Mouse (Mus musculus) yolk sac, embryonic 10.5 days (tissue): ENCODE measurements around the gene Phpt1.

Experiments used
- DNase-seq: peaks from one replicate; pipeline ENCODE4 v3.0.0-alpha.2; 2017; ENCODE audit warnings: low spot score

The Phpt1 gene

DNA sequence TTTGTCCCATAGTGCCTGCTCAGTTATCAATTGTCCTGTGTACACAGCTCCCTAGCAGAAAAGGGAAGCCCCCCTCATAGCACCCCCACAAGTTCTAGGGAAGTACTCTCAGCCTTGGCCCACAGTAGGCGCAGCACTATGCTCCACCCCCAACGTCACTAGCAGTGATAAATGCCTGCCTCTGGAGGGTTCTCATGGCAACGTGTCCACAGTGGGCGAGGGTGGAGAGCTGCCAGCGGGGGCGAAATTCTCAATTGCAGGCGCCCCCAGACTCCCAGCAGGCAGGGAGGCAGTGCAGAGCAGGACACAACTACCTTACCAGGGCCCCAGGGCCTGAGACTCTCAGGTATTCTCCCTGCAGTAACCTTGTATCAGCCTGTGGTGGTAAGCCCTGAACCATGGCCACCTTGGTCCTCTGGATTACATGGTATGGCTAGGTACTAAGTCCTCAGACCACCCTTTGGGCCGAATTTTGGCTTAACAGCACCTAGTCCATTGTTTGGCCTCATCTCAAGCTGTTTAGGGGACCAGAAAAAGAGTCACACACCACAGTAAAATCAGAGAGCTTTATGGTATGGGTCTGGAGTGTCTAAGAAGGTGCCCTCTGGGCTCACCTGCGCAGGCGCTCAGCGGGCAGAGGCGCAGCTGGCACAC is 7.6 kb upstream of the Phpt1 start:
- no peak for DNase-seq

DNA sequence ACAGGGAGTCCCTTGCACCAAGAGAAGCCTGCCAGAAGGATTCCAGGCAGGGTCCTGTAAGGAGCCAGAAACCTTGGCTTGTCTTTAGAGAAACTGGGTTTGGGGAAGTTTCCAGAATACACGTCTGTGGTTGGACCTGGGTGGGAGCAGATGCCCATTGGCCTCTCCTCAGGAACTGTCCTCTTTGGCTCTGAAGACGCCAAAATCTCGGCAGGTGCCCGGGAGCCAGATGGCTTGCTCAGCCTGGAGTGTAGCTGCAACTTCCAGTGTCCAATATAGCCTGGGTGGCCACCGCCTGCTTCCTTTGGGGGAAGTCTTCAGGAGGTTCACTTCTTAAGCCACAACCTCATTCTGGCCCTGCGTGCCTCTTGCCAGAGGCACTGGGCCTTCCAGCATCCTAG is 6.9 kb upstream of the Phpt1 start:
- no peak for DNase-seq

DNA sequence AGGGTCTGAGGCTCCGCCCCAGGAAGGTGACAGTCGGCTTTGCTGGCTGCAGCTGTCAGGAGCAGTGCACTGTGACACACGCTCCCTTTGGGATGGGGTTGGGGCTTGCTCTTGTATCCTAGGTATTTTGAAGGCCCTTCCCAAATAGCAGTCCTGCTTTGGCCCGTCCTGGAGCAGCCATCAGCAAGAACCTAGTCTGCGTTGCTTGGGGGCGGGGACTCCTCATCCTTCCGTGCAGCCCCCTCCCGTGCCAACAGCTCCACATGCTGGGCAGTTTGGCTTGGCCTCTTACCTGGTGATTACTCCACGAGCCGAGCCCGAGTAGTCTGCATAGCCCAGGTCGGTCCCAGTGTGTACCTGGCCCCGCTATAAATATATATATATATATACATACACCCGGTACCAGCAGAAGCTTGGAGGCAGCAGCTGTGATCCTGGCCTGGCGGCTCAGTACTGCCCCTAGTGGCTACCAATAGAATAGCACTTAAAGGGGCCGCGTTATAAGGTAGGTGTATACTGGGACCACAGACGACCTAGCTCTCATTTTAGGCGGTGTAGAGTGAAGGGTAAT is 6.4 kb upstream of the Phpt1 start, which contains the start of gene Ajm1:
Gene Ajm1, minus strand, starts transcription at position 464 of the 571 bp plus-strand sequence.
- peak; percentile 69 for DNase-seq

DNA sequence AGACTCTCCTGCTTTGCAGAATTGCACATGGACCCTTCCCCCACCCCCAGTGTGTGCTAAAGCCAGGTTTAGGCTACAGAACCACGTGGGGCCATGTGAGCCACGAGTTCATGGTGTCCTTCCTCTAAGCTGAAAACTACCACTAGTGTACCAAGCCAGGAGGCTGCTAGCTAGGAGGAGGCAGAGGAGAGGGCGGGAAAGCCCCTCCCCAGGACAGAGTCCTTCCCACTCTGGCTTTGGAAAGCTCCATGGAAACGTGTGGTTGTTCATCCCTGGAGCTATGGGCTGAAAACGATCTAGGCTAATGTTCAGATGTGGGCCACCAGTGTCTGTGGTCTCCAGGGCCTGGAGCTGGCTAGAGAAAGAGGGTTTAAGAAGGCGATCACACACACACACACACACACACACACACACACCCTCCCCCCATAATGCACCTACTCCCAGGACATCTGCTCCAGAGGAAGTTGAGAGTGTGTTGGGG is 5.6 kb upstream of the Phpt1 start:
- DNase-seq = no peak

DNA sequence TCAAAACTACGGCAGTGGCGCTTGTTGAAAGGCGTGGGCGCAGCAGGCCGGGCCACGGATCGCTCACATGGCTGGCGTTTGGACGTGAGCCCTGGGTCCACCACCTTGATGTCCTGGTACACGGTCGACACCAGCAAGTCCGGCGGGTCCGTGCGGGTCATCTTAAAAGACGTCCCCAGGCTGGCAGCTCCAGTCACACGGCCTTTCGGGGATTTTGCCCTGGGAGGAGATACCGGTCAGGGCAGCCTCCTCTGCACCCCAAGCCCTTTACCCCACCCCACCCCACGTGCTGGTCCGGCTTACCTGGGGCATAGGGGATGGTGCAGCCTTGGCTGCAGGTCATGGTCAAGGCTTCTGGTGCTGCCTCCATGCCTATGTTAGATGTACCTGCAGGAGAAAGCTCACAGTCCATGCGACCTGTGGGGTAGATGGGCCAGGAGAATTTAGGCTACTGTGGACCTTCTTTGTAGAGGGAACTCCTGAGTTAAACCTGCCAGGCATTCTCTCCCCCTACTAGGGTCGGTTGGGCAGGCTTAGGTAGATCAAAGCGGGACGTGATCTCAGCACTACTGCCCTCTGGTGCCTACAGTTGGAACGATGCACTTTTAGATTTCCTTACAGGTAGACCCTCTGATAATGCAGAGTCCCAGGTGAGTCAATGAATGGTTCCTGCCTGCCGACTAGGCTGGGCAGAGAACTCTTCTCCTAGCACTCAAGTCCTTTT is 4.9 kb upstream of the Phpt1 start:
- DNase-seq = no peak

DNA sequence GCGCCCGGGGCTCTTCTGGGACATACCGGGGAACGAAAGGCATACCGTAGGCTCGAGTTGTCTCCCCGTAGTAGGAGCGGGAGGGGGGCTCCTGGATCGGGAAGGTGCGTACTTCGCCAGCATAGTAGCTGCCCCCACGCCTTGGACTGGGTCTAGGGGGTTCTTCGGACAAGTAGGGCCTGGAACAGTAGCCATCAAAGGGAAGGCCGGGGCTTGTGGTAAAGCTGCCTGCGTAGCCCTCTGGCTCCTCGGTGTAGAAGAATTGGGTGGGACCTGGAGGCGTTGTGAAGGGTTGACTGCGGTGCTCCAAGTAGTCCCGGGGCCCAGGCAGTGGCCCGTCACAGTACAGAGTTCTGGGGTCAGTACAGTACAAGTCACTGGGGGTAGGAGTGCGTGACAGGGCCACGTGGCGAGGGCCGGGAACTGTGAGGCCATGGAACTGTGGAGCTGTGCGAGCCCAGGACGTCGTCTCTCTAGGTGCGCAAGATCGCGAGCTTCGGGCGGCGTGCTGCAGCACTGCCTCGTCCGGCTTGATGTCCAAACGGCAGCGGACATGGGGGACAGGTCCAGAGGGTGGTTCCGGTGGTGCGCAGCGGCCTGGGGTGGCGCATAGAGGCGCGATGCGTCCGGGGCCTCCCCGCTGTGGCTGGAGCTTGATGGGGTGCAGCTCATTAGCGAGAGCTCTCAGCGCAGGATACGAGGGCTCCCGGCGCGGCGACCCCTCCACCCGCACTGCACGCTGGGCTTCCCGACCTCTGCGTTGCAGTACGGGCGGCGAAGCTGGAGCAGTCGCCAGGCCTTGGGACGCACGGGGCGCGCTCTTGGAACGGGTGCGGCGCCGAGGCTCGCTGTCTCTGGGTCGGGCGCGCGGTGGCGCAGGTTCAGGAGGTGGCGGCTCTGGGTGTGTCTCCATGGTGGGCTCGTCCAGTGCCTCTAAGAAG is 4.0 kb upstream of the Phpt1 start:
- DNase-seq = no peak

DNA sequence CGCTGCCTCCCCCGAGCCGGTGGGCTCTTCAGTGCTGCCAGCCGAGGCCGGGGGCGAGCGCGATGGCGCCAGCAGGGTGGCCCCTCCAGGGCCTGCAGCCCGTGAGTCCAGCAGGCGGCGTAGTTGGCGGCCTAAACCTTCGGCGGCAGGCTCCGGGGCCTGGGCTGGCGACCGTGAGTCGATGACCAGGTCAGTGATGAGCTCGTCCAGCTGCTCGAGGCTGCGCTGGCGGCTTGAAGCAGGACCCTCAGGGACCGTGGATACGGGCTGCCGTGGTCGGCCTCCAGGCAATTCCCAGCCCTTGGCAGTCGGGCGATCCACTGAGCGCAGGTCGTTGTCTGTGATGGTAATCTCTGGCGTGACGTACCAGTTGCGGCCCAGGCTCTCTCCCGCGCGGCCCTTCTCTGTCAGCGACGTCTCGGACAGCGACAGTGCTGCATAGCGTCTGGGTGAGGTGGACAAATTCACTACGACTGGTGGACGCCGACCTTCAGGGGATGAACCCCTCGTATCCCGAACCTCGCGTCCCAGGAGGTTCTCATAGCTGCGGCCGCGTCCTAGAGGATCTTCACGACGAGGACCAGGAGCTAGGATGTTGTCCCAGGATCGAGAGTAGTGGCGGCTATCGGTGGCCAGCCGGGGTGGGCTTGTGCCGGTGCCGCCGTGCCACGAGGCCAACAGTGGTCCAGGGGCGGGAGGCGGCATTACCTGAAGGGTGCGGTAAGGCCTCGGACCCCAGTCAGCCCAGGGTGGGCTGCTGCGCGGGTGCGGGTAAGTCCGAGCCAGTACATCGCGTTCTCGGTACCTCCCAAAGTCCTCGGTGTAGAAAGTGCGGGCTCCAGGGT is 3.1 kb upstream of the Phpt1 start:
- DNase-seq = no peak

DNA sequence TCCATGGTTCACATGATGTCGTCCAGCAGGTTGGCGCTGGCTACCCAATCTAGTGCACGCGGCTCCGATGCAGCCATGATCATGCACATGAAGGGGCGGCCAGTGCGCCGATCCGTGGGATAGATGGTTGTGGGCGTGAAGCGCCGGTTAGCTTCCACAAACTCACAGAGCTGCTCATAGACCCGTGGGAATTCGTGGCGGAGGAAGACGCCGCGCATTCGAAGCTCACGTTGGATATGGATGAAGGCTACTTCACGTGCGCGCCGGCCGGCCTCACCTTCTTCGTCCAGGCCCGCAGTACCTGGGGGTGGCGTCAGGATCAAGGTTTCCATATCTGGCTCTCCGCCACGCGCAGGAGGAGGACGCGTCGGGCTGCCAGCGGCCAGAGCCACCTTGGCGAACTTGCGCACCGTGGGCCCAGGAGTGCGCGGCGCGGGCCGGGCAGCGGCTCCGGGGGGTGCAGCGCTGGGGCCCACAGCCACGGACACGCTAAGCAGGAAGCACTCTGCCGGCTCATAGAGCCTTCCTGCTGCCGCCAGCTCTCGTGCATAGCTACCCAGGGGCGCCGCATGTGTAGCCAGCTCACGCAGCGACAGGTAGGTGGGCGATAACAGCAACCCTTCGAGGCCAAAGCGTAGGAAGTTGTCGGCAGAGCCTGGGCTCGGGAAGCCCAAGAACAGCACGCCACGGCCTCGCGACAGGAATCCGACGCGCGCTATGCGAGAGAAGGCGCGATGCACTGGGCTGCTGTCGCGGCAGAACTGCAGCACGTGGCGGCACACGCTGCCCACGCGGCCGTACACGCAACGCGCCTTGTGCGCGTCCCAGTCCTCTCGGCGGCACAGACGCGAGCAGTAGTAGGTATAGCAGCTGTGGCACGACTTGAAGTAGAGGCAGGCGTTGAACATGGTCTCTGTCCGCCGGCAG is 2.2 kb upstream of the Phpt1 start:
- no peak for DNase-seq

DNA sequence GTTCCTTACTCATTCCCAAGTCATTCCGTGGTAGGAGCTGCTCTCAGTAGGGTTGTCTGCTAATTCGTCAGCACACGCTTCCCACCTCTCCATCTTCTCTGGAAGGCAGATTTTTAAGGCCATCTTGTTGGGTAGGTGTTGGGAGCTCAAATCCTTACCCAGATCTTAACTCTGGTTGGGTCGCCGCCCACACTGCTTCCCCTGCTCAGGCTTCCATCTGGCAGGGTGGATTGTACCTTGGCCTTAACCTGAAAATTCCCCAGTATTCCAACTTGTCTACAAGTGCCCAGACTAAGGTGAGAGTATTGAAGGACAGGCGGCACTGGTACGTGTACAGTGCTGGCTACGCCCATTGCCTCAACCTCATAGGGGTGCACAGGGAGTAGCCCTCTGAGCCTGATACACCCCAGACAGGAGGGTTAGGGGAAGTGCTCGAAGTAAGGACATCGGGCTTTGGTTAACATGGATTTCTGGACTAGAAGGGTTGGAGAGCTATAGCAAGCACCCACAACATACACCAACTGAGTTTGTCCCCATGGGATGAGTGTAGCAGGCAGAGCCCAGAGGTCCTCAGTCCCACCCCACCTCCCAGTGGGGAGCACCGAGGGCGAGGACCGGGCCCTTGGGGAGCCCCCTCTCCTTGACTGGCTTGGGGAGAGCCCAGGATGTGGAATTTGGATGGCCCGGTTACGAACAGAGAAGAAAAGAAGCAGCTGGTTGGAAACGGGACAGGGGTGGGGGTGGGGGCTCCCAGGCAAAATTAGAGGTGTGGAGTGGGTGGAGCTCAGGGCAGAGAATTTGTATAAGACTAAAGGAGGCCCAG is 1.2 kb upstream of the Phpt1 start:
- DNase-seq = no peak

DNA sequence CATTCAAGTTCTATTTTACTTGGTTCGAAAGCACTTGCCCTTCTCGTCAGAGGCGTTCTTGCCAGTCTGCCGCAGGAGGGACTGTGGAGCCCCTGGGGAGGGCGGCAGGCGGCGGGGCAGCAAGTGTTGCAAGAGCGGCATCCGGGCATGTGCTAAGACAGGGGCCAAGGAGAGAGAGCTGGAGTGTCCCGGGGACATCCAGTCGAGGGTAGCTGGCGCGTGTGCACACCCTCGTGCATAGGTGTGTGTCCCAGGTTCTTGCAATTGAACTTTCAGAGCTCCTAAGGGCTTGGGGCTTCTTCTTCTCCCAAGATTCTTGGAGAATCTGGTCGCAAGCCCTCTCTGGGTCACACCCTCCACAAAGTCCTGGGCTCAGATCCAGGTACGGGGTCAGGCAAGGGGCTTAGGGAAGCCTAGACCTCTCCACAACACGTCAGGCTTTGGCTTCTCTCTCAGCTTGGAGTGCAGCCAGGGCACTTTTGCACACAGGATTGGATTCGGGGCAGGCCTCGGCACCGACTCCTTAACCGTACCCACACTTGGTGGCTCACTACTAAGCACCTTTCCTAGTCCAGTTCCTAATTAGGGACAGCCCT is 506 bp upstream of the Phpt1 start:
- no peak for DNase-seq

DNA sequence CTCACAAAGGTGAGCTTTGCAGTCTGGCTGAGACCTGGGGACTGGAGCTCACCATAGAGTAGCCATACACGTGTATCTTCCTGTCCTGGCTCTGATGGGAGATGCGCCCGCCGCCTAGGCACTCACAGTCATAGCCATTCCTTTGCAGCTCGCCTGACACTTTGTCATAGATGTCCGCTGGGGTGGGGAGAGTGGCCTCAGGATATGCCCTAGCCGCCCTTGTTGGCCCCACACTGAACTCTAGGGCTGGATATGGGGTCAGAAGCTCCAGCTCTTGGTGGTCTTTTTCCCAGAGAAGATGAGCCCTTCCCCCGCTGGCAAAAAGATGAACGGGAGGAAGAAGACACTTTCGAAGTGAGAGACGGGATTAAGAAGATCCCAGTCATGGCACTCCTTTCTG is 888 bp downstream of the Phpt1 start:
- no peak for DNase-seq

DNA sequence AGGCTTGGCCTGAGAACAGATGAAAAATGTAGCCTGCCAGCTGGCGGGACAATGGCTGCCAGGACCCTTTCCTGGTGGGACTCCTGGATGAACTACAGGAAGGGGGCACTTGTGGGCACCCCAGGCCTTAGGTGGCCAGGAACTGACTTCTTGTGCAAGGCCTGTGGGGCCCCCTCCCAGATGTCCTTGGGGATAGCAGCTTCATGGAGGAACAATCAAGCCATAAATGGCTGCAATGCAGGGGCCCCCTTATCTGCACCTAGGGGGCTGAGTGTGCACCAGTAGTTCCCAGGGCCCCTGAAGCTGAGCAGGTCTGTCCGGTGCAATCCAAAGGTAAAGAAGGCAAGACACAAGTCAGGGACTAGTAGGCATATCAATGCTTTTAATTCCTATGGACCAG is 2.0 kb downstream of the Phpt1 start:
- DNase-seq = no peak

DNA sequence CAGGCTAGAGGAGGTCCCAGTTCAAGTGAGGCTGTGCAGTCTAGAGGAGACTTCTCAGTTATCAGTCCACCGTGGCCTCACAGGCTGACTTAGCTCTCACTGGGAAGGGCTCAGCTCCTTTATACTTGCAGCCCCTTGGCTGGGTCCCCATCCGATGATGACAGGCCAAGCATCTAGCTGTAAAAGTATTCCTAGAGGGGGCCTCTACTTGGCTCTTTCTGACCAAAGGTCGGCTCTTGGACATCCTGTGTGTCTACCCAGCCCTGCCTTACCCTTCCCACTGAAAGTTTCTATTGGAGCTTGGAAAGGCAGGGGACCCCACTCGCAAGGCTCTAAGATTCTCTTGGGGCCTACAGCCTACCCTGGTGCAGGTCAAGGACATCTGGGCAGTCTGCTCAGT is 3.8 kb downstream of the Phpt1 start:
- DNase-seq = no peak

DNA sequence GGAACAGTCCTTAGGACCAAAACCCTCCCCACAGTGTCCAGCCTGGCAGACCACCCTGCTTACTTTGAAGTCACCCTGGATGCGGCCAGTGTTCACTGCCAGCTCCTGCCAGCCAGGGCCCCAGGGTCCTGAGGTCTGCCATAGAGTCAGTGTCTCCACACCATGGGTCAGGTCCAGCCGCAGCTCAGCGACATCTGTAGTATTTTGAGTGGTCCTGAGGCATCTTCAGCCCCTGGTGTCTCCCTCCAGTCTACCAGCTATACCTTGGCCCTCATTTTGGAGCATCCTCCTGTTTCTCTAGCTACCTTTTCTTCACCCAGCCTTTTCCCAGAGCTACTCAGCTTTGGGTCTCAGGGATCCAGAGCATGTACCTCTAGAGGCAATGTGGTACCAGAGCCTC is 5.7 kb downstream of the Phpt1 start:
- no peak for DNase-seq

DNA sequence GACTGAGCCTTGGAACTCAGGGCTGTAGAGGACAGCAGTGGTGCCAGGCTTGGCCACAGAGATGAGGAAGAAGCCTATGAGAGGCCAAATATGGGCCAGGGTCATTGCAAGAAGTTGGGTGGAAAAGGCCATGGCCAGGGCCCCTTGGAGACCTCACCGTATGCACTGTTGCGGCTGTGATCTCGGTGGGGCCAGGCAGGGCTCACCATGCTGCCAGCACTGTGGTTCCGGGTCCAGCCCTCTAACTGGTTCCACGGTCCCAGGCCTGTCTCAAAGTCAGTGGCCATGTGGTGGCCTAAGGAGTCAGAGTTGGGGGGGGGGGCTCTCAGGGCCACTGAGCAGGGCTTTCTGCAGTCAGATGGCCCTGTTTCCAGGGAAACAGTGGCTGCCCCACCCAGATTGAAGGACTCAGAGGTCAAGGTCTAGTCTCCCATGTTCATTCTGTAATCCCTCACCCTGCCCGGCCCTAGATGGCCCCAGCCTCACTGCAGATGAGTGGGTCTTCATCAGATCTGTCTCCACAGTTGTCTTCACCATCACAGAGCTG is 6.5 kb downstream of the Phpt1 start:
- DNase-seq = peak; percentile 57

DNA sequence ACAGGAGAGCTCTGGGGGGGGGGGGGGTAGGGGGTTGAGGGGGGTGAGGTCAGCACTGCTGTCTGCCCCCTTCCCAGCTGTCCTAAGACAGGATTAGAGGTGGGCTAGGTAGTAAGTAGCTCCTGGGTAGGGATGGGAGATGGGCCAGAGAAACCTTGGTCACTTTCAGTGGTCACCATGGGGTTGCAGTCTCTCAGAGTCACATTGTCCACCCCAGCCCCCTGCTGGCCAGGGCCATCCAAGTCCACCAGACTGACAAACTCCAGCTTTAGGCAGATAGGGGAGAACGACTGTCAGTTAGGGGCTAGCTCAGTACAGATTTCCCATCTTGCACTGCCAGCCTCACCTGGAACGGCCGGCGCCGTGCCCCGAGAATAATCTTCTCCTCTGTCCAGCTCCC is 8.5 kb downstream of the Phpt1 start:
- DNase-seq = no peak

DNA sequence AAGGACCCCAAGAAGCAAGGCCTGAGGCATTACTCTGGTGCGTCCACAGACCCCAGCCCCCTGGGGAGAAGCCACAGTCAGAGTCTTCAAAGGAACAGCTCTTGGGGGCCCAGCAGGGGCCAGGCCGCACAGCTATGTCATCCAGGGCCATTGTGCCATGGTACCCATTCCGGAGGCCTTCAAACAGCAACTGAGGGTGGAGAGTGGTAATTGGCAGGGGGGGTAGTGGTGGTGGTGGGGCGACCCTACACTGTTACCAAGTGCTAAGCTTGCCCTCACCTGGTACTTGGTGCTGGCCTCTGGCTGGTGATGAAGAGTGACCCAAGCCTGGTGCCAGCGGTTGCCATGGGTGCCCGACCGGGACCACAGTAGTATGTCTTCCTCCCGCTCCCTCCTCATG is 9.3 kb downstream of the Phpt1 start:
- DNase-seq = no peak

DNA sequence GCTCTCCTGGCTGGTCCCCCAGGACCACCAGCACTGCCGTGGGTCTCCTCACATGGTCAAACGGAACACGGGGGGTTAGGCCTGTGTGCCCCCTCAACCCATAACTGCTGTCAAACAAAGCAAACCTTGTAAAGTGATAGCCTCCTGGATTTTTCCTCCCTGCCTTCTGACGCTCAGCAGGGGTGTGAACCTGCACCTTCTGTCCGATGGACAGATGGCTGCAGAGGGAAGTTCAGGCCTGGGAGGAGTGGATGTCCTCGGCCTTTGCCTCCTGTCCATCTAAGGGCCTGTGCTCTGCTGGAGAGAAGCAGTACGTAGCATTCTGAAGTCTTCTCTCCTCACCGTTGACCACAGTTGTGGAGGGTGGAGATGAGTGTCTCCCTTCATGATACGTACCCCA is 13.1 kb downstream of the Phpt1 start:
- DNase-seq = no peak

DNA sequence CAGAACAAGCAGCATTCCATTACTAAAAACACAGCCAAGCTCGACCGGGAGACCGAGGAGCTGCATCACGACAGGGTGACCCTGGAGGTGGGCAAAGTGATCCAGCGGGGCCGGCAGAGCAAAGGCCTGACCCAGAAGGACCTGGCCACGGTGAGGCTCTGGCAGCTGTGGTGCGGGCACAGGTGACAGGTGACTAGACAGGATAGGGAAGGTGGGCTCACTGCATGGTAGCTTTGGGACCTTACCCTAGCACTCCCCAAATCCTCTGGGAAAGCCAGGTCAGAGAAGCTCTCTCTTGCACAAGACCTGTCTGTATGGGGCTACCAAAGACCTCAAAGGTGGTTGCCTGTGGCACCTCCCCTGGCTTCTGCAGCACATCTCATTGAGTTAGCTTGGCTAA is 14.5 kb downstream of the Phpt1 start:
- no peak for DNase-seq
